Mouse (Mus musculus) thymus, postnatal 10 days (tissue): ENCODE measurements around the gene Neu3.
"Not testable (repeated sequence)": the region's sequence is repeated elsewhere in the genome, so short reads cannot be mapped to it uniquely, and the experiment has no call there.

Source experiments
- DNase-seq, 2 experiments: peaks; one replicate each; pipeline ENCODE4 v3.0.0; 2021; ENCODE audit warnings: low spot score in 2 of 2

Gene Neu3

DNA sequence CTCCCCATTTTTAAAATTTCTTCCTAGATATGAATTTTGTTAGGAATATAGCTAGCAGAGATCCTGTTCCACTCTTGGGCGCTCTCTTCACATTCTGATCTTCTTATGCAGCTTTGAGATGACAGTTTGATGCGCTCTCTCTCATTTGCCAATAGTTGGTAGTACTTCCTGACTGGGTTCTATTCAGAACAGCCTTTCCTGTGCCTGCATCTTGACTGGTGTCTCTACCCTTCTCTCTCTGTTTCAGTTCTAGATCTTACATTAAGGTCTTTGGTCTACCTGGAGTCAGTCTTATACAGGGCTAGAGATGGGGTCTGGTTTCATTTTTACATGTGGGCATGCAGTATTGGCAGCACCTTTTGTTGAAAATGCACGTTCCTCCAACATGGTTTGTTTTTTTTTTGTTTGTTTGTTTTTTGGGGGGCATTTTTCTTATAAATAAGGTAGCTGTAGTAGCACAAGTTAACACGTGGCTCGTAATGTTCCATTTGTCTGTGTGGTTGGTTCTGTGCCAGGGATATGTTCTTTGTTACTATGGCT, 6.2 kb upstream of the Neu3 start:
- no peak for DNase-seq

GRCm38 (mm10) chr7:99833846-99834222, 5.6 kb upstream of the Neu3 start:
- DNase-seq, result no peak

DNA sequence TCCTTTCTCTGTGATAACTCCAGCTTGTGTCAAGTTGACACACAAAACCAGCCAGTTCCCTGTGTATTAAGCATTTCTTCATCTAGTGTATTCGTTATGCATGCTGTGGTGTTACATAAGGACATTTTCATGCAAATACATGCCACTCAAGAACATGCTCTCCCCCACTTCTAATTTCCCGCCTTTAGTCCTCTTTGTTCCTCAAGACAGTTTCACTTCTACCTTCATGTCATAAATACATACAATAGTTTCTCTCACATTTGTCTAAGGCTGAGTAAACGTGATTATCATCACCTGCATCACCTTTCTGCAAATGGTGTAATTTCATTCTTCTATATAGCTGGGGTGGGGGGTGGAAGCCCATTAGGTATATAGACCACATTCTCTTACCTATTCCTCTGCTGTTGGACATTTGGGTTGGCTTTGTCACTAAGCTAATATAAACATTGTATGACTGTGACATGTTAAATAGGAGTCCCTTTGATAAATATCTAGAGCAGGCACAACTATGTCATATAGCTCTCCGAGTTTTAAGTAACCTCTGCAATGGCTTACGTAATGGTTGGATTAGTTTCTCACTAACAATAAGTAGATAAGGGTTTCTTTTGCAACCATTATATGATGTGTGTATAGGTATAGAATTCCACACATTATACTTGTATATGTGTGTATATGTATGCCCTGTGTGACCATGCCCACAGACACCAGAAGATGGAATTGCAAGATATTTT, 5.1 kb upstream of the Neu3 start:
- DNase-seq, result no peak

GRCm38 (mm10) chr7:99826096-99826495, 2.1 kb downstream of the Neu3 start:
- DNase-seq, result no peak

DNA sequence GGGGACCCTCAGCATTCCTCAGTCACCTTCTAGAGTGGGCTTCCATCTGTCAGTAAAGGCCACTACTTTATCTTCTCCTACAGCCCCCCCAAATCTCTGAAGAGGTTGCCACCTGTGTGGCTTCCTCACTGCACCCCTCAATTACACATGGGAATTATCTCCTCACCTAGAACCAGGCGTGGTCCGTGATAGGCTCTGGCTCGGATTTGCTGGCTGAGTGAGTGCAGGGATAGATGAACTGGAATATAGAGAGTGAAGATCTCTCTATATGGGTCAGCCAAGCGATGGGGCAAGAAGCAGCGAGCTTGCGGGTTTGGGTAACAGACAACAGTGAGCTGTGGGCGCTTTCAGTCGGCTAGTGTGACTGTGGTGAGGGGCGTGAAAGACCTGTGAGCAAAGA, 2.7 kb downstream of the Neu3 start:
- no peak for DNase-seq

DNA sequence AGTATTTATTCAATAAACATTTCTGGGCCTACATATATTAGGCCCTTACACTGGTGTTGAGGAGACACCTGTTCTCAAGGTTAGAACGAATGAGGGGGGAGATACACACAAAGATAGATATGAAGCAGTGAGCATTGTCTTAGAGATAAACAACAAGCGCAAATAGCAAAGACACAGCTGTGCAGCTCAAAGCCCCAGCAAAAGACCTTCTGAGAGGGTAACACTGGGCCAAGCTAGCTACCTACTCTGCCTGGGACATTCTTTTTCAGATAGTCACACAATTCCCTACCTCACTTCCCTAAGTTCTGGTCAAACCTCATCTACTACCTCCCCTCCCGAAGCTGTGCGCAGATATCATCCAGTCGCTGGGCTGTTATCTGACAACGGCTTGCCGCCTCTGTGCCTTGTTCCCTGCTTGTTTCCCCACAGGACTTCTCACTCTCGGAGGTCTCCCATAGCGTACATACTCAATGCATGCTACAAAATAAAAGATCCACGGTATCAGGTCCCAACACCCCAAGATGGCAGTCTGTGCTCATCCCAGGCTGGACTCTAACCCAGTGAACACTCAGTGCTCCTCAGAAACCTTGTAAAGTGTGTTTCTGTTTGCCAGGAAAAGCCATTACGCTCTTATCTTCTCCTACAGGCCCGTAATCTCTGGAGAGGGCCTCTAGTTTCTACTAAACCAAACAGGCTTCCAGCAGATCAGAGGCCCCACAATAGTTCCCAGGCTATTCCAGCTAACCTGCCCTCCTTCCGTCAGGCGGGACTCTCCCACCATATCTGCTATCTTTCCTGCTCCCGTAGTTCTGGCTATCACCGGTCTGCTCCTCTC, 3.4 kb downstream of the Neu3 start:
- DNase-seq, result peak; percentile 38 to 60

- no peak for DNase-seq
These were observed 5.1 kb downstream of the Neu3 start for GRCm38 (mm10) chr7:99823045-99823663.

DNA sequence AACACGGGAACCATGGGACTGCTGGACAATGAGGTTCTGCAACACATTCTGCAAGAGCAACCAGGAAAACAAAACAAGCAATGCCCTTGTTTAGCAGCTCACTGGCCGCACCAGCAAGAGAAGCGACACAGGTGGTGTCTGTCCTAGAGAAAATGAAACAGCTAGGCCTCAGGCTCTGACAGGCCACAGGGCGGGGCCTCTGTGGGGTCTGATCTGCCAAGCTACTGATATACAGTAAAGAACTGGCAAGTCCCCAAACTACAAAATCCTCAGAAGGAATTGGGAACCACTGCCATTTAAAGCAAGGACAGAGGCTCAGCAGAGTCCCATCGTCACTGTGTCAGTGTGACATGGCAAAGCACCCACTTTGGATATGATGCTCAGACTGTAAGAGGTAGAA, 5.8 kb downstream of the Neu3 start:
- DNase-seq, result no peak

DNA sequence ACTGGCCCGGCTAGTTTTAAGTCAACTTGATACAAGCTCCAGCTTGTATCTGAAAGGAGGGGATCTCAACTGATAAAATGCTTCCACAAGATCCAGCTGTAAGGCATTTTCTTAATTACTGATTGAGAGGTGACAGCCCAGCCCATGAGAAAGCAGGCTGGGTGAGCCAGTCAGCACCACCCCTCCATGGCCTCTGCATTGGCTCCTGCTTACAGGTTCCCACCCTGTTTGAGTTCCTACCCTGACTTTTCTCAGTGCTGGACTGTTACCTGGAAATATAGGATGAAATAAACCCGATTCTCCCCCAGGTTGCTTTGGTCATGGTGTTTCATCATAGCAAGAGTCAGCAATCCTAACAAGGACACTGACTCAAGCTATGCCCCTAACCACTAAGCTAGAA, 6.3 kb downstream of the Neu3 start:
- DNase-seq, result no peak

DNA sequence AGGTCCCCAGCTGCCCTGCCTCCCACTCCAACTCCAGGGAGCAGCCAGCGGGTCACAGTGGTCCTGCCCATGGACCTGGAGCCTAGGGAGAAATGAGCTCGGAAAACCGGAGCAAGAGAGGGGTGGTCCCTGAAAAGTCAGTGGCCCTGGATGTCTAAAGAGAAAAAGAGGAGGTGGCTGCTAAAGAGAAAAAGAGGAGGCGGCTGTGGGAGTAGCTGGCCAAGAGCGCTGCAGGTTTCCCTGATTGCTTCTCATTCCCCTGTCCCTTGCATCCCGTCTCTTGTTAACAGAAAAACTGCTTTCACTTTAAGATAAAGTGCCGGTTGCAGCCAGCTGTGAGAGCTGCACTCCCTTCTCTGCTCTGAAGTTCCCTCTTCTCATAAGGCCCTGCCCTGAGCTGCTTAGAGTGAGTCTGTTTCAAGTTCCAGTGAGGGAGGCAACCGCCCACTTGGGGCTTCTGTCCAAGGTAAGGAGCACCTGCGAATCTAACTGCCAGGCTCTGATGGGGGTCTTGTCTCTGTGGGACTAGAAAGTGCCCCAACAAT, 10.0 kb downstream of the Neu3 start:
- peak; percentile 71 to 79 for DNase-seq

GRCm38 (mm10) chr7:99813394-99813793, 14.8 kb downstream of the Neu3 start:
- DNase-seq, result peak in 1 of 2 experiments; percentile 71

DNA sequence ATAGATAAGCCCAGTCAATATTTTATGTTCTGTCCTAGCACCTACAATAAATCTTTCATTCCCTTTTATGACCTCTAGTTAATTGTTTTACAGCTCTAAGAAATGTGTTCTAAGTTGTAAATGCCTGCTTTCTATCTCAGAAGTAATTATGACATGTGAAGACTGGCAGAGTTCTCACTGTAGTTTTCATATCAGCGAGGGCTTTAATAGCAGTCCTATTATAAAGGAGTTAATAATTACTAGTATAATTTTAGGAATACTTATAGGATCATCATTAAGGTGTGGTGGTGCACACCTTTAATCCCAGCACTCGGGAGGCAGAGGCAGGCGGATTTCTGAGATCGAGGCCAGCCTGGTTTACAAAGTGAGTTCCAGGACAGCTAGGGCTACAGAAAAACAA, 16.6 kb downstream of the Neu3 start:
- no peak for DNase-seq

DNA sequence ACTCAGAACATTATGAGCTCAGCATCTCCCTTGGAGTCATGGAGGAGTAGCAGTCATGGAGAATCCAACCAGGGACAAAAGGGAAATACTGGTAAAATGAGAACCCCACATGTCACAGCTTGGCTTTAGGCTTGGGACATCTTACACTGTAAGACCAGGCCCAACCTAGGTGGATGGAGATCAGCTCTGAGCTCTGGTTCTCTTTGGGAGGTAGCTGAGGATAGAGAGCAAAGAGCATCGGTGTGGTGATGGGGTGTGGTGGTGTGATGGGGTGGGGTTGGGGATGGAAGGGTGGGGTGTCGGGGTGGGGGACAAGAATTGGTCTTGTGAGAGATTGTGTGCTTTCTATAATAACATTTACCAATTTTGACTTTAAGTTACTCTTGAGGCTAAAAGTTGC, 17.4 kb downstream of the Neu3 start:
- DNase-seq, result no peak

- DNase-seq, result not testable (repeated sequence)
These were observed 21.2 kb downstream of the Neu3 start for GRCm38 (mm10) chr7:99807043-99807442.

- no peak for DNase-seq
These were observed 22.9 kb downstream of the Neu3 start for GRCm38 (mm10) chr7:99805340-99805739.

DNA sequence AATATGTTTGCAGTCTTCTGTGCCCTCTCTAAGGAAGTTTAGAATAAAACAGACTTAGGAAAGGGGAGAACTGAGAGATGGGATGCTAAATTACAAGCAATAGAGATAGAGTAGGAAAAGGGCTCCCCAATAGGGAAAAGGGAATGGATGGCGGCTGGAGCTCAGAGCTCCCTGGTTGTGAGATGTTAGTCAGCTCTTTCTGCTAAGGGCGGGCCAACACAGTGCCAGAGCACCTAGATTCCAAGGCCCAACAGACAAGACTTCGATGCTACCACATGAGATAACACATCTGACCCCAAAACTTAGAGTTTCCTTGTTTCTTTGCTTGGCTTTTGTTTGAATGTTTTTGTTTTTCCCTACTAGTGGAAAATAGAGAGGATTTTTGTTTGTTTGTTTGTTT, 24.2 kb downstream of the Neu3 start:
- not testable (repeated sequence) for DNase-seq

DNA sequence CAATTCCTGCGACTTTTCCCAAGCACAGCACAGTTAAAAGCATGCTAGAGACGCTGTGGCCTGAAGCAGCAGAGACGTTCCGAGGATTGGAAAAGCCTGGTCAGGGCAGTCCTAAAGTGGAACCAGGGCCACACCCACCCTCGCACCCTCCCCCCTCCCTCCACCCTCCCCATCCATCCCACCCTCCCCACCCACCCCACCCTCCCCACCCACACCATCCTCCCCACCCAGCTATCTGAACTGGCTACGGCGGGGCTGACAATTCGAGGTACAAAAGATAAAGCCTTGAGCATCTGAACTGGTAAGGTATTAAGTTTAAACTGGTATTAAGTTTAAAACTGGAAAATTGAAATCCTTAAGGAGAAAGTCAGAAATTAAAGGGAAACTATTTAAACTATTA, 24.7 kb downstream of the Neu3 start:
- DNase-seq, result no peak

DNA sequence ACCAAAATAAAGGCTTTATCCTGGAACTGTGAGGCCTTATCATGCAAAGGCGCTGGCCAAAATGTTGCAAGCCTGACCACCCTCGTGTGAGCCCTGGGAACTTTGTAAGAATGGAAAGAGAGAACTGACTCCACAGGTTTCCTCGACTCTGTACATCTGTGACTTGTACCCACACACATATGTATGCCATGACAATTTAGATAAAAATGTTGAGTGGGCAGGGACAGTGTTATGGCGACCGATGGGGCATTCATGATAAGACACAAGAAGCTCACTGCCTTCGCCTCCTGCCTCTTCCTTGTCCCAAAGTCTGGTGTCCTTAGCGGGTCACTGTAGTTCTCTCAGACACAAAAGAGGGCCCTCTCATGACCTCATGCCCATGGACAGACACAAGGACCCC, 29.1 kb downstream of the Neu3 start:
- DNase-seq, result no peak

DNA sequence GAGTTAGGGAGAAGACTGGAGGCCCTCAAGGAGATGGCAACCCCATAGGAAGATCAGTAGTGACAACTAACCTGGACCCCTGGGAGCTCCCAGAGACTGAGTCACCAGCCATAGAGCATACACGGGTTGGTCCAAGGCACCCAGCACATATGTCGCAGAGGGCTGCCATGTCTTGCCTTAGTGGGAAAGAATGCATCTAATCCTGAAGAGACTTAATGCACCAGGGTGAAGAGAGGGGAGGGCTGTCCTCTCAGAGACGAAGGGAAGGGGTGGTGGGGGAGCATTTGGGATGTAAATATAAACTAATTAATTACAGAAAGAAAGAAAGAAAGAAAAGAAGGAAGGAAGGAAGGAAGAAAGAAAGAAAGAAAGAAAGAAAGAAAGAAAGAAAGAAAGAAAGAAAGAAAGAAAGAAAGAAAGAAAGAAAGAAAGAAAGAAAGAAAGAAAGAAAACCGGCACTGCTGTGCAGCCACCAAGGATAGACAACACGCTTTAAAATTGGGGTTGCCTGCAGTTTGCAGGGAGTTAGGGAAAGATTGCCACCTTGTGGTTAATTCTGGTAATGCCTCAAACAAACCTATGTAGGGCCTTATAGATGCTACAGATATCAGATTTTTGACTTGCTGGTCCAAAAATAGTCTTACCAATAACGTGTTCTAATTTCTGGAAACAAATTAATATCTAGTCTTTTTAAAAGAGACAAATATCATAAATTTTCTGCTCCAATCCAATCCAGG, 30.1 kb downstream of the Neu3 start:
- DNase-seq, result peak; percentile 53 to 86

DNA sequence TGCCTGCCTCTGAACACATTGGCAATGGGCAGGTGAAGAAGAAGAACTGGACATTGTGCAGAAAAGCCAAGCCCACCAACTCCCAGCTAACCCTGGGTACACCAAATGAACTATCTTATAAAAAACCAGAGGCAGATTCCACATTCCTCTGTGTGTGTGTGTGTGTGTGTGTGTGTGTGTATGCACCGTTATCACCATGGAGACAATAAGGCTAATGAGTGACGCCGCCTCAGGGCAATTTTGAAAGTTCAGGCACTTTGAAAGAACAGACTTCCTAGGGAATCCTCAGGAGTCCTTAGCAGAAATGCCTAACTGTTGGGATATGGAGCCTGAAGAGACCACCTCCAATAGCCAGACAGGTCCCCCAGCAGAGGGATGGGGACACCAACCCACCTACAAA, 31.0 kb downstream of the Neu3 start:
- DNase-seq, result no peak

DNA sequence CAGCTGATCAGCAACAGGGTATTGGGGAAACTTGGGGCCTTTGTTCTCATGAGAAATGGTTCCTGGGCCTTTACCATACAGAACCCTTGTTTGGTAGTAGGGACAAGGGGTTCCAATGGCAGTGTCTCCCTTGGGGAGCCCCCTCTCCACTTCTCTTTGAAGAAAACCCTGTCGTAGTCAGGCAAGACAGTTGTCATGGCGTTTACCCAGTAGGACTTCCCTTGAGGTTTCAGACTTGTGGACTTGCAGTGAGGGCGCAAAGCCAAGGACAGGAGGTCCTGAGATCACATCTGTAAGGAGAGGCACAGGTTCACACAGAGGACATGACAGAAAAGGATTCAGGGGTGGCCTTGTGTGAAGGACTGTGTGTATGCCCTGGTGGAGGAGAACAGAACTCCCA, 31.7 kb downstream of the Neu3 start:
- DNase-seq, result no peak
